Mouse (Mus musculus) thymus, postnatal 36 days (tissue): ENCODE measurements around the gene Gm10600.
"Not testable (repeated sequence)": the region's sequence is repeated elsewhere in the genome, so short reads cannot be mapped to it uniquely, and the experiment has no call there.

ENCODE experiments used
- DNase-seq, 2 experiments: peaks; one replicate each; pipeline ENCODE4 v3.0.0; 2022; ENCODE audit warnings: mixed read lengths in 2 of 2

The Gm10600 gene

GRCm38 (mm10) chr4:42240339-42240738 lies at the start of gene Gm10600:
TSS of gene Gm10600 (plus strand) at chr4:42240639.
- not testable (repeated sequence) for DNase-seq

DNA sequence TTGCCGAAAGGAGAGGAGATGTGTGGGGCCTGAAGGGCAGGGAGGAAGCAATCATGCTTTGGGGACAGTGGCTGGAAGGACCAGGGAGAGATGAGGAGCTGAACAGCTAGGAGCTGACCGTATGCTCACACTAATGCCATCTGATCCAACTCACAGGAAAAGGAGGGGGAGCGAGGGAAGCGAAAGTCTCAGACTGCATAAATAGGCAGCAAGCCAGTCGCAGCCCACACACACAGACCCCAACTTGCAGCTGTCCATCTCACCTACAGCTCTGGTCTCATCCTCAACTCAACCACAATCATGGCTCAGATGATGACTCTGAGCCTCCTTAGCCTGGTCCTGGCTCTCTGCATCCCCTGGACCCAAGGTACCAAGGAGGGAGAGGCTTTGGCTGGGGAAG lies 15.0 kb downstream of the Gm10600 start, which contains the start of gene Ccl21b:
Ccl21b (plus strand) TSS at position 301 of the 400 bp plus-strand sequence.
- not testable (repeated sequence) for DNase-seq
